Comparison of ENCODE assay signal across 10 mouse cellular contexts in genomic region chr4:109226071-109226470, GRCm38 (mm10). TPM values are rescaled to one million over a fixed set of nuclear protein-coding genes. Genes with fewer than 3 reads are reported as not detected.
DNase-seq lines count a peak whose midpoint lies in the region; ATAC-seq lines count a peak whose summit lies in the region.
"Had no signal": no experiment of that assay in that cellular context is flagged by ENCODE, and none has a peak within 500 bp of the region (broad histone marks: within the 10 kb centered on the region; RNA-seq: fewer than 3 reads in every experiment).

No protein-coding gene starts in this region.

- no peak for DNase-seq in heart, postnatal 4 days
- DNase-seq in induced T-regulatory cell, adult 2 months (ENCODE audit: low read depth): peak; percentile 23
- DNase-seq in cerebellum, postnatal 25 days: no peak

- H3K4me3 ChIP-seq in heart, embryonic 12.5 days: no peak overlapping the region
- no peak overlapping the region for H3K4me3 ChIP-seq in midbrain, embryonic 13.5 days (replicated peaks)
- H3K4me3 ChIP-seq in midbrain, embryonic 16.5 days (ENCODE audit: low read depth, low read length): no peak overlapping the region
- no peak overlapping the region for H3K4me3 ChIP-seq in stomach, embryonic 15.5 days (replicated peaks)
- H3K4me3 ChIP-seq: forebrain, embryonic 10.5 days; limb, embryonic 15.5 days; midbrain, embryonic 10.5 days had no signal

- WGBS in heart, embryonic 12.5 days: 41% methylated on average over 5 of the region's 5 CpGs
- WGBS in midbrain, embryonic 13.5 days: 80% methylated on average over 5 of the region's 5 CpGs
- 64% methylated on average over 5 of the region's 5 CpGs for WGBS in midbrain, embryonic 16.5 days
- 20% methylated on average over 5 of the region's 5 CpGs for WGBS in stomach, embryonic 15.5 days

- H3K27ac ChIP-seq in heart, embryonic 12.5 days (ENCODE audit: poor library complexity, severe bottlenecking): no peak overlapping the region
- peak overlapping the region; percentile 61 for H3K27ac ChIP-seq in midbrain, embryonic 13.5 days
- H3K27ac ChIP-seq in midbrain, embryonic 16.5 days (ENCODE audit: low read length): no peak overlapping the region
- H3K27ac ChIP-seq in stomach, embryonic 15.5 days: 0 out of 2 replicates have a peak overlapping the region, but pooled peaks have one; percentile 16
- H3K27ac ChIP-seq: midbrain, embryonic 10.5 days had no signal

- H3K36me3 ChIP-seq in heart, embryonic 12.5 days: no peaks in the 10 kb centered on the region
- H3K36me3 ChIP-seq in midbrain, embryonic 13.5 days: no peaks in the 10 kb centered on the region
- H3K36me3 ChIP-seq in midbrain, embryonic 16.5 days (ENCODE audit: control insufficient read depth, insufficient read depth, low read length): no peaks in the 10 kb centered on the region
- no peaks in the 10 kb centered on the region for H3K36me3 ChIP-seq in stomach, embryonic 15.5 days
- H3K36me3 ChIP-seq: forebrain, embryonic 10.5 days; limb, embryonic 15.5 days; midbrain, embryonic 10.5 days had no signal

- no peaks in the 10 kb centered on the region for H3K27me3 ChIP-seq in heart, embryonic 12.5 days (replicated peaks)
- no peaks in the 10 kb centered on the region for H3K27me3 ChIP-seq in midbrain, embryonic 13.5 days
- H3K27me3 ChIP-seq in midbrain, embryonic 16.5 days (ENCODE audit: control insufficient read depth, insufficient read depth, low read depth, low read length): no peaks in the 10 kb centered on the region
- no peaks in the 10 kb centered on the region for H3K27me3 ChIP-seq in stomach, embryonic 15.5 days (replicated peaks)
- H3K27me3 ChIP-seq: limb, embryonic 15.5 days had no signal

- H3K9ac ChIP-seq in heart, embryonic 12.5 days: no peak overlapping the region
- H3K9ac ChIP-seq in midbrain, embryonic 13.5 days (replicated peaks): no peak overlapping the region
- H3K9ac ChIP-seq in midbrain, embryonic 16.5 days (ENCODE audit: low read depth, low read length): no peak overlapping the region
- H3K9ac ChIP-seq in stomach, embryonic 15.5 days: no peak overlapping the region
- H3K9ac ChIP-seq: limb, embryonic 15.5 days had no signal

- H3K4me2 ChIP-seq in heart, embryonic 12.5 days: no peak overlapping the region
- no peak overlapping the region for H3K4me2 ChIP-seq in midbrain, embryonic 13.5 days (replicated peaks)
- H3K4me2 ChIP-seq in midbrain, embryonic 16.5 days (ENCODE audit: low read length): no peak overlapping the region
- no peak overlapping the region for H3K4me2 ChIP-seq in stomach, embryonic 15.5 days
- H3K4me2 ChIP-seq: limb, embryonic 15.5 days had no signal

- peak; percentile 68 for ATAC-seq in heart, embryonic 12.5 days (ENCODE audit: insufficient number of reproducible peaks, low FRiP score)
- no peak for ATAC-seq in midbrain, embryonic 13.5 days
- no peak for ATAC-seq in midbrain, embryonic 16.5 days
- ATAC-seq in stomach, embryonic 15.5 days (ENCODE audit: insufficient read depth, low FRiP score, low read depth): no peak

- H3K9me3 ChIP-seq in heart, embryonic 12.5 days (replicated peaks): no peaks in the 10 kb centered on the region
- no peaks in the 10 kb centered on the region for H3K9me3 ChIP-seq in midbrain, embryonic 13.5 days
- H3K9me3 ChIP-seq in midbrain, embryonic 16.5 days (replicated peaks; ENCODE audit: control insufficient read depth, low read length, poor library complexity, severe bottlenecking): no peaks in the 10 kb centered on the region
- H3K9me3 ChIP-seq in stomach, embryonic 15.5 days: no peaks in the 10 kb centered on the region
- H3K9me3 ChIP-seq: forebrain, embryonic 10.5 days; limb, embryonic 15.5 days; midbrain, embryonic 10.5 days had no signal

- peaks cover 30% of the 10 kb centered on the region for H3K4me1 ChIP-seq in heart, embryonic 12.5 days (replicated peaks)
- peaks cover 18% of the 10 kb centered on the region for H3K4me1 ChIP-seq in midbrain, embryonic 13.5 days (replicated peaks)
- no peaks in the 10 kb centered on the region for H3K4me1 ChIP-seq in midbrain, embryonic 16.5 days (ENCODE audit: control insufficient read depth, insufficient read depth, low read length)
- H3K4me1 ChIP-seq in stomach, embryonic 15.5 days: no peaks in the 10 kb centered on the region

RNA-seq across cellular contexts. Expression of gene Calr4, which starts 8.2 kb away (rescaled TPM):
- polyA plus RNA-seq in heart, embryonic 12.5 days (2016; fragmentation: Nextera tagmentation; extraction: Ambion mirVana): 0.60 and 0.61 TPM in 2 replicates
- total RNA-seq in heart, postnatal 4 days (2021): not detected
- polyA plus RNA-seq in midbrain, embryonic 13.5 days (2015; fragmentation: Nextera tagmentation; extraction: Ambion mirVana): 0.61 and 0.69 TPM in 2 replicates
- polyA plus RNA-seq in midbrain, embryonic 16.5 days (2015; fragmentation: Nextera tagmentation; extraction: Ambion mirVana): 0.44 and 0.62 TPM in 2 replicates
- polyA plus RNA-seq in stomach, embryonic 15.5 days (2015; fragmentation: Nextera tagmentation; extraction: Ambion mirVana): 0.19 TPM in 2 replicates

RNA-seq across cellular contexts. Expression of gene Osbpl9, which starts 24.0 kb away (rescaled TPM):
- polyA plus RNA-seq in heart, embryonic 12.5 days (2016; fragmentation: Nextera tagmentation; extraction: Ambion mirVana): 48.3 and 53.0 TPM in 2 replicates
- total RNA-seq in heart, postnatal 4 days (2021): 10 to 100 TPM; 71.7 to 73.4 TPM
- polyA plus RNA-seq in midbrain, embryonic 13.5 days (2015; fragmentation: Nextera tagmentation; extraction: Ambion mirVana): 80.0 and 83.8 TPM in 2 replicates
- 73.2 and 77.3 TPM in 2 replicates for polyA plus RNA-seq in midbrain, embryonic 16.5 days (2015; fragmentation: Nextera tagmentation; extraction: Ambion mirVana)
- 55.1 and 57.7 TPM in 2 replicates for polyA plus RNA-seq in stomach, embryonic 15.5 days (2015; fragmentation: Nextera tagmentation; extraction: Ambion mirVana)

RNA-seq across cellular contexts. Expression of gene Eps15, which starts 54.0 kb away (rescaled TPM):
- 41.6 and 44.4 TPM in 2 replicates for polyA plus RNA-seq in heart, embryonic 12.5 days (2016; fragmentation: Nextera tagmentation; extraction: Ambion mirVana)
- total RNA-seq in heart, postnatal 4 days (2021): 10 to 100 TPM; 42.5 to 45.9 TPM
- polyA plus RNA-seq in midbrain, embryonic 13.5 days (2015; fragmentation: Nextera tagmentation; extraction: Ambion mirVana): 53.8 and 59.3 TPM in 2 replicates
- polyA plus RNA-seq in midbrain, embryonic 16.5 days (2015; fragmentation: Nextera tagmentation; extraction: Ambion mirVana): 67.8 and 69.5 TPM in 2 replicates
- 30.2 and 34.8 TPM in 2 replicates for polyA plus RNA-seq in stomach, embryonic 15.5 days (2015; fragmentation: Nextera tagmentation; extraction: Ambion mirVana)

Comparison
In these comparisons a context has a peak if more than half of its experiments do, and no peak if none do; other contexts are left out.
1. H3K27ac ChIP-seq: peak in midbrain, embryonic 13.5 days (single experiment) and stomach, embryonic 15.5 days (single experiment); none in heart, embryonic 12.5 days (single experiment) and midbrain, embryonic 16.5 days (single experiment).